Mouse (Mus musculus): Measurements from ENCODE around the gene Samd8.

GRCm38 (mm10) chr14:21746846-21747245 lies 3.5 kb upstream of the Samd8 start:
- no peak for TF ChIP-seq POLR2A (IDR thresholded peaks at IDR 0.05; ENCODE audit: borderline replicate concordance, control insufficient read depth, low read depth, low read length)
- no peak for TF ChIP-seq CTCF (IDR thresholded peaks at IDR 0.05; ENCODE audit: control insufficient read depth, insufficient read depth, low read length)

Measured in bone marrow, adult 2 months (tissue).